Mouse (Mus musculus): ENCODE measurements around the gene Nutf2-ps1. TPM values are rescaled to one million over a fixed set of nuclear protein-coding genes. Genes with fewer than 3 reads are reported as not detected.
"Not testable (repeated sequence)": the region's sequence is repeated elsewhere in the genome, so short reads cannot be mapped to it uniquely, and the experiment has no call there.

Nutf2-ps1 gene
- 381 and 430 TPM in 2 replicates for polyA plus RNA-seq (2015; fragmentation: Nextera tagmentation; extraction: Ambion mirVana)

GRCm38 (mm10) chr19:53588968-53589367, at the start of gene Nutf2-ps1:
Gene Nutf2-ps1 (minus strand): TSS chr19:53589068.
- ATAC-seq (replicated peaks; ENCODE audit: low FRiP score); H3K36me3 ChIP-seq; H3K9ac ChIP-seq; H3K4me2 ChIP-seq; H3K4me3 ChIP-seq (replicated peaks); H3K4me1 ChIP-seq; H3K27ac ChIP-seq; H3K27me3 ChIP-seq: not testable (repeated sequence)
- H3K9me3 ChIP-seq (replicated peaks): peaks cover 16% of the 10 kb centered on the region
- 95% methylated on average over 7 of the region's 7 CpGs for WGBS

DNA sequence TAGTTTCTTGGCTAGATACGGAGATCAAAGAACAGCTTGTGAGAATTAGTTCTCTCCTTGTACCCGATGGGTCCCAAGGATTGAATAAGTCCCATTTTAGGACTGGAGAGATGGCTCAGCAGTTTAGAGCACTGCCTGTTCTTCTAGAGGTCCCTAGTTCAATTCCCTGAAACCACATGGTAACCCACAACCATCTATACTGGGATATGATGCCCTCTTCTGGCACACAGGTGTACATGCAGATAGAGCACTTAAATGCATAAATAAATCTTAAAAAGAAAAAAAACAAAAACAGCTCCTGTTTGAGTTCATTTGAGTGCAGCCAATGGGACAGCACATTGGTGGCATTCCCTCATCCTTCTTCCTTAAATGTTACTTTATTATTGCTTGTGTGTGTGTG, 49.2 kb upstream of the Nutf2-ps1 start:
- Histone ChIP-seq H3K9ac (no peak overlapping the region), H3K4me1 (no peaks in the 10 kb centered on the region), H3K36me3 (peaks cover 85% of the 10 kb centered on the region), H3K27me3 (no peaks in the 10 kb centered on the region), H3K27ac (no peak overlapping the region), H3K9me3 (replicated peaks) (no peaks in the 10 kb centered on the region), H3K4me2 (no peak overlapping the region), H3K4me3 (replicated peaks) (no peak overlapping the region)
- WGBS: 92% methylated on average over 2 of the region's 2 CpGs
- no peak for ATAC-seq (replicated peaks; ENCODE audit: low FRiP score)

- no peak overlapping the region for H3K4me3 ChIP-seq (replicated peaks)
- no peak for ATAC-seq (replicated peaks; ENCODE audit: low FRiP score)
- peaks cover 90% of the 10 kb centered on the region for H3K36me3 ChIP-seq
- WGBS: 94% methylated on average over 13 of the region's 13 CpGs
- no peaks in the 10 kb centered on the region for H3K9me3 ChIP-seq (replicated peaks)
- H3K27me3 ChIP-seq: no peaks in the 10 kb centered on the region
- H3K9ac ChIP-seq: no peak overlapping the region
- H3K27ac ChIP-seq: no peak overlapping the region
- no peaks in the 10 kb centered on the region for H3K4me1 ChIP-seq
- H3K4me2 ChIP-seq: no peak overlapping the region
Observed at GRCm38 (mm10) chr19:53621681-53622080, 32.8 kb upstream of the Nutf2-ps1 start.

DNA sequence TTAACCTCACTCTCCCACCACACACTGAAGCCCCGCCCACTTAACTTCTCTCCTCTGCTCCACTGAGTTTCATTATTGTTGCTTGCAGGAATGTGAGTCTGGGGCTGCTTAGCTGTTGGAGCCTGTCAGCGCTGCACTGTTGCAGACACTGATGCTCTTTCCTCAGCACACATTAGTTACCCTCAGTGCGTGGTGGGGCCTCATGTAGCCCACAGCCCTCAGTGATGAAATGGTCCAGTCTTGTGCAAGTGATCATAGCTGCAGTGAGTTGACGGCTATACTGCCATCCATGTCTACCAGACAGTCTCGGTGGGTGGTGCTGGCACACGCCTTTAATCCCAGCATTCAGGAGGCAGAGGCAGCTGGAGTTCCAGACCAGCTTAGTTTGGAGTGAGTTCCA, 20.1 kb upstream of the Nutf2-ps1 start:
- Histone ChIP-seq H3K4me3 (replicated peaks) (no peak overlapping the region), H3K36me3 (peaks cover 45% of the 10 kb centered on the region), H3K4me1 (peaks cover 6% of the 10 kb centered on the region), H3K27ac (no peak overlapping the region; the same call in 1 of the 2 replicates), H3K9me3 (replicated peaks) (no peaks in the 10 kb centered on the region), H3K4me2 (no peak overlapping the region), H3K27me3 (no peaks in the 10 kb centered on the region), H3K9ac (no peak overlapping the region)
- ATAC-seq (replicated peaks; ENCODE audit: low FRiP score): peak; percentile 79
- 67% methylated on average over 6 of the region's 6 CpGs for WGBS

- Histone ChIP-seq H3K4me1 (peaks cover 16% of the 10 kb centered on the region), H3K4me3 (replicated peaks) (peak overlapping the region; percentile 99), H3K4me2 (peak overlapping the region; percentile 77), H3K36me3 (peaks cover 30% of the 10 kb centered on the region), H3K27me3 (no peaks in the 10 kb centered on the region), H3K27ac (peak overlapping the region; percentile 97), H3K9ac (peak overlapping the region; percentile 99), H3K9me3 (replicated peaks) (no peaks in the 10 kb centered on the region)
- WGBS: 10% methylated on average over 11 of the region's 11 CpGs
- ATAC-seq (replicated peaks; ENCODE audit: low FRiP score): no peak
Observed at GRCm38 (mm10) chr19:53601363-53601655, 12.4 kb upstream of the Nutf2-ps1 start.

DNA sequence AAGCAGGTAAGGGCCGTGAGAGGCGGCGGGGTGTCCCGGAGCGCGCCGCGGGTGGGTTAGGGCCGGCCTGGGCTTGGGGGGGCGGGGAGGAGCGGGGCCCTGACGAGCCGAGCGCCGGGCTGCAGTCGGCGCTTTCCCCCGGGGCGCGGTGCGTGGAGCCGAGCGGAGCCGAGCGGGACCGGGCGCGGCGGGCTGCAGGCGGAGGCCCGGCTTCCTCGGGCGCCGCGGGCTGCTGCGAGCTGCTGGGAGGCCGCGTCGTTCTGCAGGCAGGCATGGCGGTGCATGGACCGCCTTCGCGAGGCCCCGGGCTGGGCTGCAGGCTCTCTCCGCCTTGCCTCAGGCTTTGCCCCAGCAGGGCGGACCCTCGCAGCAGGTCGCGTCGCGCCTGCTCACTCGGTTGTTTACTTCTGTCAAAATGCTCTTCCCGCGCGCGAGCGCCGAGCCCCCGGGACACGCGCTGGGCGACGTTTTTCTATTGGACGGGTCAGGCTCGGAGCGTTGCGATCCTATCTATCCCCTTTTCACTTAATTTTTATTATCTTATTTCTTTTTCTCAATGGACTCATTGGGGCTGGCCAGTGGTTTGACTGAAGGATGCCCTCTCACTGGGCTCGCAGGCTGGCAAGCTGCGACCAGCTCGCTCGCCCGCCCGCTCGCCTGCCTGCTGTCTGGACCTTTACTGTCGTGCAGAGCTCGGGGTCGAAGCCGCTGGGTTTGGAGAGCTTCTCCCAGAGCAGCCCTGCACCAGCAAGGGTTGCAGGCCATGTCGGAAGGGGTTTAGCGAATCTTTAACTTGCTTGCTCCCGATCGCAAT, 11.9 kb upstream of the Nutf2-ps1 start:
- Histone ChIP-seq H3K9ac (peak overlapping the region; percentile 99), H3K9me3 (replicated peaks) (no peaks in the 10 kb centered on the region), H3K4me2 (peak overlapping the region; percentile 77), H3K27ac (peak overlapping the region; percentile 97), H3K36me3 (peaks cover 26% of the 10 kb centered on the region), H3K4me3 (replicated peaks) (peak overlapping the region; percentile 99), H3K27me3 (no peaks in the 10 kb centered on the region), H3K4me1 (peaks cover 16% of the 10 kb centered on the region)
- peak; percentile 84 for ATAC-seq (replicated peaks; ENCODE audit: low FRiP score)
- under 1% methylated on average over 69 of the region's 82 CpGs for WGBS

GRCm38 (mm10) chr19:53599757-53600539, 11.1 kb upstream of the Nutf2-ps1 start, which contains the start of gene Smc3:
Gene Smc3 (plus strand): TSS chr19:53600398.
- peak; percentile 97 for ATAC-seq (replicated peaks; ENCODE audit: low FRiP score)
- H3K4me1 ChIP-seq: peaks cover 16% of the 10 kb centered on the region
- peaks cover 19% of the 10 kb centered on the region for H3K36me3 ChIP-seq
- WGBS: under 1% methylated on average over 70 of the region's 70 CpGs
- no peaks in the 10 kb centered on the region for H3K9me3 ChIP-seq (replicated peaks)
- H3K27ac ChIP-seq: peak within 1 kb of the TSS; percentile 97
- peak within 1 kb of the TSS; percentile 99 for H3K9ac ChIP-seq
- H3K4me2 ChIP-seq: peak within 1 kb of the TSS; percentile 77
- H3K4me3 ChIP-seq (replicated peaks): peak within 1 kb of the TSS; percentile 99
- no peaks in the 10 kb centered on the region for H3K27me3 ChIP-seq

DNA sequence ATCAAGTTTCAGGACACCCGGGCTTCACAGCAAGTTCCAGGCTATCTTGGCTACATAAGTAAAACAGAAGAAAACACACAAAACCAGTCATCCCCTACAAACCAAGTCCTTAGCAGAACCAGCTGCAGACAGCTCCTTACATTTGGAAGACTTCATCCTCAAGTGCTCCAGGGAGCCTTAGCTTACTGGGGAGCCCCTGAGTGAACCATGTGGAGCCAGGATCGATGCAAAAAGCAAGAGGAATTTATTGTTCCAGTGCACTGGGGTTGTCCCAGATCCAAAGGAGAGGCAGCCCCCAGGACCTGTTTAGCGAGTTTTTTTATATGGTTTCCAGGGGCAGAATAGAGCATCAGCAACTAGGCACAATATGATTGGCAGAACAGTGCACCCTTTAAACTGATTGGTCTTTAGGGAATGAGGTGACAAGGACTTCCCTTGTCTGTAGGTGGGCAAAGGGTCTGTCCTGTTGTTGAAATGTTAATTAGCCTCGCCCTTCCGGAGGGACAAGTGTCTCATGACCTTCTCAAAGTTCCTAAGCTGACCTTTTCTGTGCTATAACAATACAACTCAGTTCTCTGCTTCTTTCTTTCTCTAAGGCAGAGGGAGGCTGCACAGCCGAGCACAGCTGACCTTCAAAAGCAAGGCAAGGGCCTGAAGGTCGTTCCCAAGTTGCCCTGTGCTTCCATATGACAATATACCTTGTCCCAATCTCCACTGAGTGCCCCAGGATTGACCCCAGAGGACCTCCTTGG, 8.0 kb upstream of the Nutf2-ps1 start:
- no peak for ATAC-seq (replicated peaks; ENCODE audit: low FRiP score)
- Histone ChIP-seq H3K27me3 (no peaks in the 10 kb centered on the region), H3K9ac (no peak overlapping the region), H3K27ac (no peak overlapping the region), H3K4me3 (replicated peaks) (no peak overlapping the region), H3K36me3 (peaks cover 2% of the 10 kb centered on the region; the same call in 1 of the 2 replicates), H3K4me2 (no peak overlapping the region), H3K4me1 (peaks cover 9% of the 10 kb centered on the region), H3K9me3 (replicated peaks) (no peaks in the 10 kb centered on the region)
- 60% methylated on average over 7 of the region's 7 CpGs for WGBS

GRCm38 (mm10) chr19:53587686-53588085, 1.2 kb downstream of the Nutf2-ps1 start:
- WGBS: 92% methylated on average over 3 of the region's 3 CpGs
- not testable (repeated sequence) for H3K4me3 ChIP-seq (replicated peaks); ATAC-seq (replicated peaks; ENCODE audit: low FRiP score); H3K36me3 ChIP-seq; H3K9ac ChIP-seq; H3K4me2 ChIP-seq; H3K4me1 ChIP-seq; H3K27ac ChIP-seq; H3K27me3 ChIP-seq
- H3K9me3 ChIP-seq (replicated peaks): peaks cover 20% of the 10 kb centered on the region

GRCm38 (mm10) chr19:53580271-53580670, 8.6 kb downstream of the Nutf2-ps1 start:
- not testable (repeated sequence) for H3K4me1 ChIP-seq; H3K27me3 ChIP-seq; H3K4me3 ChIP-seq (replicated peaks); H3K27ac ChIP-seq; H3K36me3 ChIP-seq; ATAC-seq (replicated peaks; ENCODE audit: low FRiP score); H3K4me2 ChIP-seq; H3K9ac ChIP-seq
- WGBS: 93% methylated on average over 8 of the region's 8 CpGs
- H3K9me3 ChIP-seq (replicated peaks): peaks cover 17% of the 10 kb centered on the region

DNA sequence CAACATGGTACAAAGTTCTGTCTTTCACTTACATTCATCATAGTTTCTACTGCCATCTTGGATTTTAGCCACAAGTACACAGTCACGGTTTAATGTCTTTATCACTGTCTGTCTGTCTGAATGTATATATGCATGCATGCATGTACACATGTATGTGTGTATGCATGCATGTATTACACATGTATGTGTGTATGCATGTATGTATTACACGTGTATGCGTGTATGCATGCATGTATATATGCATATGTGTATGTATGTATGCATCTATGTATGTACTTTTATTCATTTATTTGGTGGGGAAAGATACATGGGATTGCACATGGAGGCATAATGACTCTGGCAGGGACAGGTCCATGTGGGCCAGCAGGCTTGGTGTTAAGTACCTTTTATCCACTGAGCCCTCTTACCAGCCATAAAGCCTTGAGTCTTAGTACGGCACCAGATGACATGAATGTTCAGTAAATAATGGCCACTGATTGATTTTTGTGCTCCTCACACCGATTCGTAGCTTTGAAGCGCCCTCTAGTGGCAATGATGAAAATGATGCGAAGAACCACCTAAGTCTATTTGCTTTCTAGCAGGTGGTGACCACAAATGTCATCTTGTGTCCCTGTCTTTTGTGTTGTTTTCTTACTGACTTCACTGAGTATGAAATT, 10.1 kb downstream of the Nutf2-ps1 start:
- 12% methylated on average over 8 of the region's 8 CpGs for WGBS
- Histone ChIP-seq H3K4me2 (no peak overlapping the region), H3K9ac (no peak overlapping the region)

More for the DNA sequence above, 10.1 kb downstream of the Nutf2-ps1 start:
- H3K4me3 ChIP-seq (replicated peaks): no peak overlapping the region
- 0 out of 2 replicates have a peak, but pooled peaks cover 1% of the 10 kb centered on the region for H3K9me3 ChIP-seq (replicated peaks)
- peaks cover 8% of the 10 kb centered on the region for H3K4me1 ChIP-seq
- no peaks in the 10 kb centered on the region for H3K27me3 ChIP-seq
- ATAC-seq (replicated peaks; ENCODE audit: low FRiP score): 0 out of 2 replicates have a peak, but pooled peaks have one; percentile 29
- no peaks in the 10 kb centered on the region for H3K36me3 ChIP-seq
- H3K27ac ChIP-seq: no peak overlapping the region

All from kidney, embryonic 15.5 days (tissue).